Mouse (Mus musculus): ENCODE results near the gene Ppara.
A peak's percentile ranks its signal among the peaks of the same experiment; 100 is the strongest.
"Not testable (repeated sequence)": the region's sequence is repeated elsewhere in the genome, so short reads cannot be mapped to it uniquely, and the experiment has no call there.

Ppara gene

GRCm38 (mm10) chr15:85756611-85757010 lies 21.8 kb downstream of the Ppara start:
- no peak for DNase-seq (ENCODE audit: low read depth)

- DNase-seq (ENCODE audit: low read depth), result no peak
These were observed 23.0 kb downstream of the Ppara start for GRCm38 (mm10) chr15:85757768-85758167.

DNA sequence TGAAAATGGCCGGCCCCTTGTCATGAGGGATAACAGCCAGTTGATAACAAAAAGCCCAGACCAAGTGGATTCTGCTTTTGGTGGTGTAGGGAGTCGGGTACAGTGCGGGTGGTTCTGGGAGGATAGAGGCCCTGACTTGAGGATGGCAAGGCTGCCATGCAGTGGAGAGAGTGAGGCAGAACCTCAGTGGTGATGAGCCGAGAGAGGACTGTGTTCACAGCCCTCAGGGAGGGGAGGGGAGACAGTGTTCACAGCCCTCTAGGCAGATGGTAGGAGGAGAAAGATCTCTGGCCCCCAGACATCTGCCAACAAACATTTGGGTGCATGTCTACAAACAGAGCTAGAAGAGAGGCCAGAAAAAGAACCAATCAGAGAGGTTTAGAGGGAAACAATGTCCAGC lies 28.0 kb downstream of the Ppara start:
- DNase-seq (ENCODE audit: low read depth), result no peak

GRCm38 (mm10) chr15:85765022-85765421 lies 30.2 kb downstream of the Ppara start:
- DNase-seq (ENCODE audit: low read depth), result no peak

GRCm38 (mm10) chr15:85766677-85767076 lies 31.9 kb downstream of the Ppara start:
- no peak for DNase-seq (ENCODE audit: low read depth)

GRCm38 (mm10) chr15:85768991-85769390 lies 34.2 kb downstream of the Ppara start:
- no peak for DNase-seq (ENCODE audit: low read depth)

- no peak for DNase-seq (ENCODE audit: low read depth)
These were observed 36.7 kb downstream of the Ppara start for GRCm38 (mm10) chr15:85771306-85772121.

- no peak for DNase-seq (ENCODE audit: low read depth)
These were observed 37.5 kb downstream of the Ppara start for GRCm38 (mm10) chr15:85772146-85772740.

GRCm38 (mm10) chr15:85774419-85774818 lies 39.6 kb downstream of the Ppara start:
- DNase-seq (ENCODE audit: low read depth), result no peak

DNA sequence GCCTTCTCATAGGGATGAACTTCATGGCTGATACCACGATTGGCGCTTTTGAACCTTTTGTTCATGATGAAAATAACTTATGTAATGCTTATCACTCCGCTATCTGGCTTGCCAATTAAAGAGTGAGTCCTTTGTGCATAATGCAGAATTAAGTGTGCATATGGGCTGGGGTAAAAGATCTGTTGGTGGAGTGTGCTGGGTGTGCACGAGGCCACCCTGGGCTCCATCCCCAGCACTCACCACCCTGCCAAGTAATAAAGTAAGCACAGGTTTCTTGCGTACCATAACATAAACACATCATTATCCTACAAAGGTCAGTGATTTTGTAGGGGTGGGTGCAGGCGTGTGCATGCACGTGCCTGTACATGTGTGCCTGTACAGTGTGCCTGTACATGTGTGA lies 40.2 kb downstream of the Ppara start:
- no peak for DNase-seq (ENCODE audit: low read depth)

DNA sequence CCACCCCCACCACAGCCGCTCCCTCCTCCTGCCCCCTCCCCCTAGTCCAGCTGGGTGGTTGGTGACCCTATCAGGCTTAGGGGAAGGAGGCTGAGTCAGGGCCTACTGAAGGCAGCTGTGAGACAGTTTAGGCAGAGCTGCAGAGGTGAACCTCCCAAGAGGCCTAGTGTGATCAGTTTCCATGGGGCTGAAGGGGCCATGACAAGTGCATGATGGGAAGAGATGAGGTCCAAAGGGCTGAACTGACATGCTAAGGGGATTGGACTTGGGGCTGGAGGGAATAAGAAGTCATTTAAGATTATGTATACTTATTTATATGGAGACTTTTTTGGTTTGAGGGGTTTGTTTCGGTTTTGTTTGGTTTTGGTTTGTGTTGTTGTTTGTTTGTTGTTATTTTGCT lies 41.5 kb downstream of the Ppara start:
- DNase-seq (ENCODE audit: low read depth), result no peak

GRCm38 (mm10) chr15:85776771-85777170 lies 42.0 kb downstream of the Ppara start:
- no peak for DNase-seq (ENCODE audit: low read depth)

DNA sequence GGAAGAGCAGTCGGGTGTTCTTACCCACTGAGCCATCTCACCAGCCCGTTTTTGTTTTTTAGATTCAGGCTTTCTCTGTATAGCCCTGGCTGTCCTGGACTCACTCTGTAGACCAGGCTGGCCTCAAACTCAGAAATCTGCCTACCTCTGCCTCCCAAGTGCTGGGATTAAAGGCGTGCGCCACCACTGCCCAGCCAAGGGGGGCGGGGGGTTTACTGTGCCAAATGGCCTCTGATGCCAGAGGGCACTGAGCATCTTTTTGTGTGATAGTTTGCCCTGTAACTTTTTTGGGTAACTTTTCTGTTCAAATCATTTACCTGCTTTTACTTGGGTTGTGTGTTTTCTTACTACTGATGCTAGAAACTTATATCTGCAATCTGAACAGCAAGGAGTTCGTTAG lies 44.1 kb downstream of the Ppara start:
- DNase-seq (ENCODE audit: low read depth), result not testable (repeated sequence)

DNA sequence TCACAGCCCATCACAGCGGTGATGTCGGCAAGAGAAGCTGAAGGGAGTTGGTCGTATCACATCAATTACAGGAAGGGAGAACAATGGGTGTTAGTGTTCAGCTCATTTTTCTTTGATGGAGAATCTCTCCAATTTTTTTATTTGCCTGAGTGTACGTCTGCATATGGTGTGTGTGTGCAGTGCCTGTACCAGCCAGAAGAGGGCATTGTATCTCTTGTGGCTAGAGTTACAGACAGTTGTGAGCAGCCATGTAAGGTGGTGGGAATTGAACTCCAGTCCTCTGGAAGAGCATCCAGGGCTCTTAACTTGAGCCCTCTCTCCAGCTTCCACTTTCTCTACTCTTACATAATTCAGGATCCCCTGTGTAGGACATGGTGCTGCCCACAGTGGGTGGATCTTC lies 48.4 kb downstream of the Ppara start:
- DNase-seq (ENCODE audit: low read depth), result no peak

GRCm38 (mm10) chr15:85784341-85784740 lies 49.6 kb downstream of the Ppara start:
- no peak for DNase-seq (ENCODE audit: low read depth)

GRCm38 (mm10) chr15:85786711-85787110 lies 51.9 kb downstream of the Ppara start:
- DNase-seq (ENCODE audit: low read depth), result no peak

DNA sequence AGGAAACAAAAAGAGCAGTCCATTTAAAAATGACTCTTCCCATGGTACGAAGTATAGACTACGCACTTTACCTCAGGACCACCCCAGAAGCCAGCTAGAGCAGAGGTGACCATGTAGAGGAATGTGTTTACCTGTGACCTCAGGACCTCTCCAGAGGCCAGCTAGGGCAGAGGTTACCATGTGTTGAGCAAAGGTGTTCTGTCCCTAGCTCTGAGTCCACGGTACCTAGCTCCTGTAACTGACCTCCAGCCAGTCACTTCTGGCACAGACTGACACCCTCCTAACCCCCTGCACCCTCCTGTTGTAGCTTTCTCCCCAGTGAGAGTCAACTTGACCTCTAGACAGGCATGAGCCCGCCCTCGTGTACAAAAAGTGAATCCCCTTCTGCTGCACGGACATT lies 52.7 kb downstream of the Ppara start:
- no peak for DNase-seq (ENCODE audit: low read depth)

DNA sequence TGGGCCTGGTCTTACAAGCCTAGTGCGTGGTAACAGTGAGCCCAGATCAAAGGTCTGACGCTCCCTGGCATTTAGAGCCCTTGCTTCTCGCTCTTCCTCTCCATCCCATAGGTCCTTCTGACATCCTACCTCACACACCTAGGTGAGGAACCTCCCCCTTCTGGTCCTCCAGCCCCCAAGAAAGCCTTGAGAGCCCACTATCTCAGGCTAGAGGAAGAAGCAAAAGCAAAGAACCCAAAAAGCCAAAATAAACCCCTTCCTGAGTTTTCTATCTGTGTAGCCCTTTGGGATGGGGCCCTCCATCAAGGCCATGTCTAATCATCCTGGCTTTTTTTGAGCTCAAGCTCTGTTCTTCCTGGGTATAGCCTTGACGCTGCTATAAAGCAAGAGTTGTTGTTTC lies 53.3 kb downstream of the Ppara start:
- no peak for DNase-seq (ENCODE audit: low read depth)

DNA sequence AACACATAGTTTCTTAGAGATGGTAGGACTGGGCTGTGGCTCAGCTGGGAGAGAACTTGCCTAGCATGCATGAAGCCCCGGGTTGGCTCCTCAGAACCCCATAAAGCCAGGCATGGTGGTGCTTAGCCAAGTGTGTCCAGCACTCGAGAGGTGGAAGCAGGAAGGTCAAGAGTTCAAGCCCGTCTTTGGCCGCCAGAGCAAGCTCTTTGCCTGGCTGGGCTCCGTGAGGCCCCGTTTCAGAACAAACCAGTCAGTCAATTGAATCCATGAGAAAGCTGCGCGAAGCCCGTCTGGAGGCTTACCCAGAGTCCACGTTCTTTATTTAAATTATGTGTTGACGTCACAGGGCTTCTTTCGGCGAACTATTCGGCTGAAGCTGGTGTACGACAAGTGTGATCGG lies 53.9 kb downstream of the Ppara start:
- DNase-seq (ENCODE audit: low read depth), result no peak

- DNase-seq (ENCODE audit: low read depth), result no peak
These were observed 56.7 kb downstream of the Ppara start for GRCm38 (mm10) chr15:85791449-85791848.

- peak; percentile 20 for DNase-seq (ENCODE audit: low read depth)
These were observed 58.0 kb downstream of the Ppara start for GRCm38 (mm10) chr15:85792819-85793218.

DNA sequence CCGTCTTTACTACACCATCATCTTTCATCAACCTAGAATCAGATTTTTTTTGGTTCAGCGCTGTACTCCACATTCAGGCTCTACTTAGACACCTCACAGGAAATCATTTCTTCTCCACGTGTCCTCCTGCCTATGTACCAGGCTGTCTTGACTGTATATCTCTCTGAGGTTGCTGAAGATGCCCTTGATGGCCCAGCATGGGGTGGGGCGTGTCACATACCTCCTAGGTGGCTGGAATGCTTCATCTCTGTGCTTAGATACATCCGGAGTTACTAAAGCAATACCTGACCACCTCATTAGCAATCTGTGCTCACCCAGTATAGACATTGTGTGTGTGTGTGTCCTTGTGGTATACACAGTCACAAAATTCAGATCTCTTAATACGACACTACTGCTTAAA lies 60.7 kb downstream of the Ppara start:
- no peak for DNase-seq (ENCODE audit: low read depth)

- no peak for DNase-seq (ENCODE audit: low read depth)
These were observed 63.9 kb downstream of the Ppara start for GRCm38 (mm10) chr15:85798676-85799075.

- DNase-seq (ENCODE audit: low read depth), result no peak
These were observed 68.1 kb downstream of the Ppara start for GRCm38 (mm10) chr15:85802931-85803330.

Measured in fibroblast of lung, adult 2 months (primary cell).